Mouse (Mus musculus): Measurements from ENCODE around the gene Fastkd1.

DNA sequence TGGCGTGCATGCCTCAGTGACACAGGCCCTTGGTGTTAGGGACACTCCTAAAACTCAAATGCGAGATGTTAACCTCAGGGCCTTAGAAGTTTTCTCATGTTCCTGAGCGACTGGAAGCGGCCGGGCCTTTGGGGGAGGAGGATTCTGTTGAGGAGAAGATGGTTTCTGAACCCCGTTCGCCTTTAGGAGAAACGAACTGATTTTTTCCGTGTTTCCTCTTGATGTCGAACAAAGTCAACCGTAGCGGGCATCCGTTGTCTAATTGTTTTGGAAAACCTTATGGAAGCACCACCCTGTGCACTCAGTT, 10.2 kb upstream of the Fastkd1 start:
- TF ChIP-seq CTCF (conservative IDR thresholded peaks at IDR 0.05; ENCODE audit: low read length) (no peak), POU5F1 (IDR thresholded peaks at IDR 0.05; ENCODE audit: borderline replicate concordance, low read length) (no peak)

Measured in E14TG2a.4 (cell line).